Mouse (Mus musculus) forebrain, embryonic 15.5 days (tissue): ENCODE data around the gene Gm7138. TPM values are rescaled to one million over a fixed set of nuclear protein-coding genes. Genes with fewer than 3 reads are reported as not detected.
"Not testable (repeated sequence)": the region's sequence is repeated elsewhere in the genome, so short reads cannot be mapped to it uniquely, and the experiment has no call there.

Experiments
- ATAC-seq: fragments of 200-750 bp; cut with Nextera tagmentation; replicated peaks from 2 replicates; pipeline ENCODE4 v1.8.0; 2017; ENCODE audit warnings: mild to moderate bottlenecking, moderate TSS enrichment, moderate library complexity
- H3K27ac ChIP-seq: fragments of 300-500 bp; sonication (generic); replicated peaks from 2 replicates; pipeline ENCODE4 v1.5.1; 2015; ENCODE audit warnings: mild to moderate bottlenecking, inconsistent platforms
- H3K27me3 ChIP-seq: fragments of 300-500 bp; sonication (generic); 2 replicates; pipeline ENCODE4 v1.6.1; 2015; ENCODE audit warnings: inconsistent platforms
- H3K36me3 ChIP-seq: fragments of 300-500 bp; sonication (generic); 2 replicates; pipeline ENCODE4 v1.6.1; 2015; ENCODE audit warnings: mild to moderate bottlenecking, inconsistent platforms
- H3K4me1 ChIP-seq: fragments of 300-500 bp; sonication (generic); 2 replicates; pipeline ENCODE4 v1.6.1; 2015; ENCODE audit warnings: inconsistent platforms
- H3K4me2 ChIP-seq: fragments of 300-500 bp; sonication (generic); replicated peaks from 2 replicates; pipeline ENCODE4 v1.6.1; 2015; ENCODE audit warnings: mild to moderate bottlenecking, inconsistent platforms
- H3K4me3 ChIP-seq: fragments of 300-500 bp; sonication (generic); 2 replicates; pipeline ENCODE4 v1.5.1; 2015; ENCODE audit warnings: mild to moderate bottlenecking, inconsistent platforms
- H3K9ac ChIP-seq: fragments of 300-500 bp; sonication (generic); replicated peaks from 2 replicates; pipeline ENCODE4 v1.6.1; 2015; ENCODE audit warnings: mild to moderate bottlenecking, inconsistent platforms
- H3K9me3 ChIP-seq: fragments of 300-500 bp; sonication (generic); 2 replicates; pipeline ENCODE4 v1.6.1; 2016; ENCODE audit warnings: inconsistent platforms
- WGBS: fragments of 180-500 bp; shearing (Covaris S2); methylation state at CpG from one replicate; pipeline ENCODE4 v1.1.7; 2015; ENCODE audit warnings: mixed read lengths; 5-methylcytosine and 5-hydroxymethylcytosine counted together
- polyA plus RNA-seq: library from polyadenylated mRNA; unstranded; fragments of >200 nt; fragmentation: Nextera tagmentation; extraction: Ambion mirVana; gene quantifications from 2 replicates; pipeline ENCODE4 v1.2.1, GENCODE M21; 2015

Gm7138 gene
- polyA plus RNA-seq, 1 experiment from 2014 or later, result not detected

- 41% methylated on average over 1 of the region's 1 CpGs for WGBS
- not testable (repeated sequence) for H3K36me3 ChIP-seq, H3K27ac ChIP-seq, H3K4me2 ChIP-seq, ATAC-seq, H3K27me3 ChIP-seq, H3K9me3 ChIP-seq, H3K4me3 ChIP-seq, H3K4me1 ChIP-seq, H3K9ac ChIP-seq
Observed at GRCm38 (mm10) chr10:77787876-77788275, 11.1 kb upstream of the Gm7138 start, which contains the start of gene Gm7137. Gene Gm7137, minus strand, starts transcription at chr10:77788200.

- not testable (repeated sequence) for H3K9ac ChIP-seq, H3K27me3 ChIP-seq, H3K4me3 ChIP-seq, H3K9me3 ChIP-seq, H3K4me1 ChIP-seq, ATAC-seq, H3K36me3 ChIP-seq, H3K4me2 ChIP-seq, H3K27ac ChIP-seq
- WGBS, result 89% methylated on average over 3 of the region's 3 CpGs
Observed at GRCm38 (mm10) chr10:77783396-77783795, 6.7 kb upstream of the Gm7138 start.

GRCm38 (mm10) chr10:77782442-77782841 lies 5.7 kb upstream of the Gm7138 start, which contains the start of gene Gm3250:
Gene Gm3250, minus strand, starts transcription at chr10:77782542.
- H3K36me3 ChIP-seq, H3K4me3 ChIP-seq, H3K27me3 ChIP-seq, H3K4me1 ChIP-seq, H3K9ac ChIP-seq, H3K9me3 ChIP-seq, H3K27ac ChIP-seq, ATAC-seq, H3K4me2 ChIP-seq: not testable (repeated sequence)
- WGBS, result 75% methylated on average over 1 of the region's 1 CpGs

- H3K4me2 ChIP-seq, H3K27me3 ChIP-seq, H3K36me3 ChIP-seq, H3K4me1 ChIP-seq, H3K9ac ChIP-seq, H3K9me3 ChIP-seq, ATAC-seq, H3K27ac ChIP-seq, H3K4me3 ChIP-seq: not testable (repeated sequence)
- WGBS, result 97% methylated on average over 3 of the region's 3 CpGs
Observed at GRCm38 (mm10) chr10:77772142-77772541, 4.6 kb downstream of the Gm7138 start.

- not testable (repeated sequence) for H3K9me3 ChIP-seq, H3K36me3 ChIP-seq, H3K9ac ChIP-seq, H3K4me1 ChIP-seq, H3K4me3 ChIP-seq, H3K27me3 ChIP-seq, H3K4me2 ChIP-seq, ATAC-seq
- WGBS, result 83% methylated on average over 1 of the region's 1 CpGs
- H3K27ac ChIP-seq, result 0 out of 2 replicates have a peak within 1 kb of the TSS, but pooled peaks have one; percentile 11
Observed at GRCm38 (mm10) chr10:77771225-77771624, 5.5 kb downstream of the Gm7138 start, which contains the start of gene Gm3238. Gene Gm3238, minus strand, starts transcription at chr10:77771325.

- WGBS, result 87% methylated on average over 1 of the region's 1 CpGs
- Histone ChIP-seq H3K9me3 (no peaks in the 10 kb centered on the region), H3K4me1 (no peaks in the 10 kb centered on the region), H3K4me2 (no peak overlapping the region), H3K36me3 (no peaks in the 10 kb centered on the region), H3K4me3 (no peak overlapping the region), H3K9ac (no peak overlapping the region), H3K27ac (no peak overlapping the region), H3K27me3 (no peaks in the 10 kb centered on the region)
- no peak for ATAC-seq
Observed at GRCm38 (mm10) chr10:77769727-77770126, 7.0 kb downstream of the Gm7138 start.

GRCm38 (mm10) chr10:77759582-77759981 lies 17.2 kb downstream of the Gm7138 start, which contains the start of gene Gm3233:
Gene Gm3233, minus strand, starts transcription at chr10:77759682.
- not testable (repeated sequence) for ATAC-seq, H3K9me3 ChIP-seq, H3K4me2 ChIP-seq, H3K4me1 ChIP-seq, H3K4me3 ChIP-seq, H3K36me3 ChIP-seq, H3K27me3 ChIP-seq, H3K27ac ChIP-seq, H3K9ac ChIP-seq
- WGBS, result no CpG with 5 or more reads among the region's 1 CpGs

GRCm38 (mm10) chr10:77753448-77753847 lies 23.3 kb downstream of the Gm7138 start:
- no peak for ATAC-seq
- no peaks in the 10 kb centered on the region for H3K9me3 ChIP-seq
- no peaks in the 10 kb centered on the region for H3K27me3 ChIP-seq
- no peaks in the 10 kb centered on the region for H3K36me3 ChIP-seq
- H3K4me1 ChIP-seq, result no peaks in the 10 kb centered on the region
- no peak overlapping the region for H3K27ac ChIP-seq
- H3K9ac ChIP-seq, result no peak overlapping the region
- no peak overlapping the region for H3K4me2 ChIP-seq
- no peak overlapping the region for H3K4me3 ChIP-seq

GRCm38 (mm10) chr10:77752312-77752711 lies 24.4 kb downstream of the Gm7138 start:
- 66% methylated on average over 3 of the region's 3 CpGs for whole genome bisulfite sequencing
- H3K27me3 ChIP-seq, H3K9me3 ChIP-seq, H3K36me3 ChIP-seq, H3K9ac ChIP-seq, H3K4me1 ChIP-seq, H3K27ac ChIP-seq, H3K4me3 ChIP-seq, H3K4me2 ChIP-seq, ATAC-seq: not testable (repeated sequence)

- not testable (repeated sequence) for H3K4me2 ChIP-seq, H3K9me3 ChIP-seq, H3K27me3 ChIP-seq, H3K36me3 ChIP-seq, ATAC-seq, H3K4me3 ChIP-seq, H3K4me1 ChIP-seq, H3K9ac ChIP-seq, H3K27ac ChIP-seq
- 71% methylated on average over 1 of the region's 1 CpGs for WGBS
Observed at GRCm38 (mm10) chr10:77751254-77751653, 25.5 kb downstream of the Gm7138 start, which contains the start of gene Gm9736. Gene Gm9736, minus strand, starts transcription at chr10:77751354.

- not testable (repeated sequence) for ATAC-seq, H3K4me2 ChIP-seq, H3K27ac ChIP-seq, H3K27me3 ChIP-seq, H3K9me3 ChIP-seq, H3K36me3 ChIP-seq, H3K4me3 ChIP-seq, H3K9ac ChIP-seq, H3K4me1 ChIP-seq
- 73% methylated on average over 1 of the region's 1 CpGs for WGBS
Observed at GRCm38 (mm10) chr10:77750686-77751085, 26.1 kb downstream of the Gm7138 start.

- H3K4me1 ChIP-seq, H3K4me2 ChIP-seq, H3K9me3 ChIP-seq, H3K4me3 ChIP-seq, H3K36me3 ChIP-seq, ATAC-seq, H3K27me3 ChIP-seq, H3K9ac ChIP-seq: not testable (repeated sequence)
- WGBS, result 47% methylated on average over 5 of the region's 5 CpGs
- H3K27ac ChIP-seq, result 0 out of 2 replicates have a peak within 1 kb of the TSS, but pooled peaks have one; percentile 15
Observed at GRCm38 (mm10) chr10:77741924-77742688, 34.6 kb downstream of the Gm7138 start, which contains the start of gene Gm18596. Gene Gm18596, minus strand, starts transcription at chr10:77742638.

- no peaks in the 10 kb centered on the region for H3K27me3 ChIP-seq
- H3K9ac ChIP-seq, result no peak overlapping the region
- no peak overlapping the region for H3K4me3 ChIP-seq
- H3K27ac ChIP-seq, result no peak overlapping the region
- no peaks in the 10 kb centered on the region for H3K36me3 ChIP-seq
- no peak overlapping the region for H3K4me2 ChIP-seq
- no peaks in the 10 kb centered on the region for H3K4me1 ChIP-seq
- 94% methylated on average over 4 of the region's 4 CpGs for WGBS
- H3K9me3 ChIP-seq, result no peaks in the 10 kb centered on the region; the same call in 1 of the 2 replicates
- no peak for ATAC-seq
Observed at GRCm38 (mm10) chr10:77738929-77739328, 37.8 kb downstream of the Gm7138 start.
